Mouse (Mus musculus): ENCODE measurements around the gene Plcb1. TPM values are rescaled to one million over a fixed set of nuclear protein-coding genes. Genes with fewer than 3 reads are reported as not detected.

The Plcb1 gene
- total RNA-seq, 4 experiments from 2014 or later = 0.63 to 1.1 (median 0.90) TPM

GRCm38 (mm10) chr2:135403344-135403743 is 617.5 kb downstream of the Plcb1 start:
- DNase-seq (ENCODE audit: low spot score in 2 of 2) = no peak

- DNase-seq (ENCODE audit: low spot score in 2 of 2) = no peak
Observed at GRCm38 (mm10) chr2:135404095-135404494, 618.2 kb downstream of the Plcb1 start.

GRCm38 (mm10) chr2:135409418-135410097 is 623.7 kb downstream of the Plcb1 start:
- DNase-seq (ENCODE audit: low spot score in 2 of 2) = no peak

GRCm38 (mm10) chr2:135411675-135412074 is 625.8 kb downstream of the Plcb1 start:
- no peak for DNase-seq (ENCODE audit: low spot score in 2 of 2)

- DNase-seq (ENCODE audit: low spot score in 2 of 2) = no peak
Observed at GRCm38 (mm10) chr2:135415137-135415536, 629.3 kb downstream of the Plcb1 start.

GRCm38 (mm10) chr2:135419301-135419700 is 633.4 kb downstream of the Plcb1 start:
- no peak for DNase-seq (ENCODE audit: low spot score in 2 of 2)

GRCm38 (mm10) chr2:135434947-135435515 is 649.2 kb downstream of the Plcb1 start:
- no peak for DNase-seq (ENCODE audit: low spot score in 2 of 2)

- no peak for DNase-seq (ENCODE audit: low spot score in 2 of 2)
Observed at GRCm38 (mm10) chr2:135439034-135439433, 653.2 kb downstream of the Plcb1 start.

GRCm38 (mm10) chr2:135439546-135440517 is 654.0 kb downstream of the Plcb1 start:
- DNase-seq (ENCODE audit: low spot score in 2 of 2) = peak in 1 of 2 experiments; percentile 10

- DNase-seq (ENCODE audit: low spot score in 2 of 2) = no peak
Observed at GRCm38 (mm10) chr2:135453581-135453980, 667.7 kb downstream of the Plcb1 start.

- DNase-seq (ENCODE audit: low spot score in 2 of 2) = no peak
Observed at GRCm38 (mm10) chr2:135454015-135454414, 668.1 kb downstream of the Plcb1 start.

GRCm38 (mm10) chr2:135454455-135454854 is 668.6 kb downstream of the Plcb1 start:
- DNase-seq (ENCODE audit: low spot score in 2 of 2) = no peak

- no peak for DNase-seq (ENCODE audit: low spot score in 2 of 2)
Observed at GRCm38 (mm10) chr2:135467895-135468294, 682.0 kb downstream of the Plcb1 start.

GRCm38 (mm10) chr2:135474107-135474506 is 688.2 kb downstream of the Plcb1 start:
- no peak for DNase-seq (ENCODE audit: low spot score in 2 of 2)

GRCm38 (mm10) chr2:135485248-135485647 is 699.4 kb downstream of the Plcb1 start:
- DNase-seq (ENCODE audit: low spot score in 2 of 2) = no peak

GRCm38 (mm10) chr2:135488277-135488676 is 702.4 kb downstream of the Plcb1 start:
- DNase-seq (ENCODE audit: low spot score in 2 of 2) = no peak

- DNase-seq (ENCODE audit: low spot score in 2 of 2) = no peak
Observed at GRCm38 (mm10) chr2:135489127-135489526, 703.3 kb downstream of the Plcb1 start.

- DNase-seq (ENCODE audit: low spot score in 2 of 2) = no peak
Observed at GRCm38 (mm10) chr2:135492777-135493176, 706.9 kb downstream of the Plcb1 start.

- DNase-seq (ENCODE audit: low spot score in 2 of 2) = no peak
Observed at GRCm38 (mm10) chr2:135496553-135496952, 710.7 kb downstream of the Plcb1 start.

GRCm38 (mm10) chr2:135497251-135497650 is 711.4 kb downstream of the Plcb1 start:
- no peak for DNase-seq (ENCODE audit: low spot score in 2 of 2)

GRCm38 (mm10) chr2:135500872-135501271 is 715.0 kb downstream of the Plcb1 start:
- DNase-seq (ENCODE audit: low spot score in 2 of 2) = no peak

Measured in gastrocnemius, adult 8-10 months (tissue).